Mouse (Mus musculus): ENCODE results near the gene Gm10226. TPM values are rescaled to one million over a fixed set of nuclear protein-coding genes. Genes with fewer than 3 reads are reported as not detected.

The Gm10226 gene
- polyA plus RNA-seq, 1 experiment from 2014 or later = 12.5 TPM

Other genes with a start within 250 kb of the Gm10226 start
- 13.7 and 14.6 TPM in 2 replicates for gene Zfp51, start 241.5 kb upstream of the Gm10226 start, polyA plus RNA-seq (2014; fragmentation: Nextera tagmentation; extraction: Ambion mirVana)
- gene Zfp53, start 202.9 kb upstream of the Gm10226 start, polyA plus RNA-seq (2014; fragmentation: Nextera tagmentation; extraction: Ambion mirVana) = 9.6 TPM in 2 replicates
- gene Zfp52, start 156.3 kb upstream of the Gm10226 start, polyA plus RNA-seq (2014; fragmentation: Nextera tagmentation; extraction: Ambion mirVana) = 1.2 and 1.3 TPM in 2 replicates
- gene Zfp948, start 124.9 kb upstream of the Gm10226 start, polyA plus RNA-seq (2014; fragmentation: Nextera tagmentation; extraction: Ambion mirVana) = 16.3 and 18.6 TPM in 2 replicates
- 5.4 and 7.2 TPM in 2 replicates for gene Zfp983, start 41.2 kb upstream of the Gm10226 start, polyA plus RNA-seq (2014; fragmentation: Nextera tagmentation; extraction: Ambion mirVana)
- gene Zfp760, start 15.9 kb downstream of the Gm10226 start, polyA plus RNA-seq (2014; fragmentation: Nextera tagmentation; extraction: Ambion mirVana) = 22.7 and 25.1 TPM in 2 replicates
- 8.3 and 8.7 TPM in 2 replicates for gene Zfp229, start 38.9 kb downstream of the Gm10226 start, polyA plus RNA-seq (2014; fragmentation: Nextera tagmentation; extraction: Ambion mirVana)
- gene Zfp820, start 153.9 kb downstream of the Gm10226 start, polyA plus RNA-seq (2014; fragmentation: Nextera tagmentation; extraction: Ambion mirVana) = 8.6 and 8.7 TPM in 2 replicates
- gene Zfp995, start 218.1 kb downstream of the Gm10226 start, polyA plus RNA-seq (2014; fragmentation: Nextera tagmentation; extraction: Ambion mirVana) = 9.0 and 9.5 TPM in 2 replicates

Measured in forebrain, embryonic 11.5 days (tissue).